Mouse (Mus musculus) embryonic fibroblast, embryonic 13.5 days (primary cell): ENCODE measurements around the gene Macrod2. TPM values are rescaled to one million over a fixed set of nuclear protein-coding genes. Genes with fewer than 3 reads are reported as not detected.

ENCODE experiments used
- H3K27ac ChIP-seq: 2 replicates; pipeline ENCODE4 v1.5.1; 2012; ENCODE audit warnings: low read length, control low read depth, inconsistent platforms; ENCODE audit not compliant: insufficient read depth
- H3K4me1 ChIP-seq: 2 replicates; pipeline ENCODE4 v1.6.1; 2011; ENCODE audit warnings: low read length; ENCODE audit not compliant: control insufficient read depth, insufficient read depth
- H3K4me3 ChIP-seq: 2 replicates; pipeline ENCODE4 v1.5.1; 2011; ENCODE audit warnings: mild to moderate bottlenecking, control low read depth, low read length; ENCODE audit not compliant: insufficient read depth
- CTCF ChIP-seq: IDR thresholded peaks from 2 replicates; pipeline ENCODE4 v1.5.1; 2011; ENCODE audit warnings: mild to moderate bottlenecking, control low read depth, low read length, moderate library complexity, borderline replicate concordance; ENCODE audit not compliant: insufficient read depth
- POLR2A ChIP-seq: IDR thresholded peaks from 2 replicates; pipeline ENCODE4 v1.6.1; 2011; ENCODE audit warnings: low read depth, mild to moderate bottlenecking, control low read depth, low read length, moderate library complexity
- polyA plus RNA-seq: library from polyadenylated mRNA; stranded (reverse); fragments of >200 nt; gene quantifications from 2 replicates; pipeline ENCODE4 v1.2.4, GENCODE M21; 2011; ENCODE audit warnings: low read depth; ENCODE audit not compliant: missing spikeins, insufficient read length

Gene Macrod2
- polyA plus RNA-seq, 1 experiment: 8.6 TPM

- H3K4me3 ChIP-seq: no peak overlapping the region
- no peak overlapping the region for H3K27ac ChIP-seq
- H3K4me1 ChIP-seq: no peaks in the 10 kb centered on the region
These were observed 435.0 kb downstream of the Macrod2 start for GRCm38 (mm10) chr2:140830086-140830485.

DNA sequence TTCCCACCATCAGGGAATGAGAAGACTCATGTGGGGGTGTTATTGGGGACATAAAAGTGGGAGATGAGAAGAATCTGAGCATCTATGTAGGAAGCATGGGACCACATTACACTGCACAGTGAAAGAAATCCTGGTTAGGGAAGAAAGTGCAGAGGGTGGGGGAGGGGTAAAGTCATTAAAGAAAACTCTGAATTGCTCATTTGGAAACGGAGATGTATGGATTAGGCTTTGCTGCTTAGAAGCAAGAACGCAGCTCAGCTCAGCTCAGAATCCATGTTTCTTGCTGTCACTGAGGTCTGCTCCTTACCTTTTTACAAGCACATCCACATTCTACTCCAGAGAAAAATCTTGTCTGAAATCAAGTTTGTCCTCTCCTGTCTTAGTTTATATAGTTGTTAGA lies 444.3 kb downstream of the Macrod2 start:
- no peak for TF ChIP-seq POLR2A
- no peak for TF ChIP-seq CTCF
- Histone ChIP-seq H3K4me1 (no peaks in the 10 kb centered on the region), H3K4me3 (no peak overlapping the region), H3K27ac (no peak overlapping the region)

More at GRCm38 (mm10) chr2:140830086-140830485, 435.0 kb downstream of the Macrod2 start:
- TF ChIP-seq CTCF (no peak), POLR2A (no peak)

DNA sequence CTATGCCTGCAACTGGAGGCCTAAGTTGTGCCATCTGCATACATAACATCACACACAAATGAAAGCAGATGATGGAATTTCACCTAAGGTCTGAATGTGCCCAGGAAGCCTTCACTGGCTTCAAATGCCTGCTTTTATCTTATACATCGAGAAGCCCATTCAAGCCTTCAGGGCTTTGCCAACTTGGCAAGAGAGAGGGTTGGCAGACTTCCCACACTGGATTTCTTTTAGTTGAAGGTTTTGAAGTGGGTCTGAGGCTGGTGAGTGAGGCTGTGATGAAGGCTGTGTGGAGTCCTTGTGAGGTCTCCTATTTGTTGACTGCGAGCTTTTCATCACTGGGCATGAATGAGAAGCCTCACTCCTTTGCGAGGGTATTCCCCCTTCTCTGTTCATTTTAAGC lies 444.8 kb downstream of the Macrod2 start:
- Histone ChIP-seq H3K4me3 (no peak overlapping the region), H3K27ac (no peak overlapping the region), H3K4me1 (no peaks in the 10 kb centered on the region)
- TF ChIP-seq CTCF (no peak), POLR2A (no peak)

- TF ChIP-seq CTCF (no peak), POLR2A (no peak)
- no peaks in the 10 kb centered on the region for H3K4me1 ChIP-seq
- no peak overlapping the region for H3K27ac ChIP-seq
- no peak overlapping the region for H3K4me3 ChIP-seq
These were observed 448.9 kb downstream of the Macrod2 start for GRCm38 (mm10) chr2:140844030-140844429.

DNA sequence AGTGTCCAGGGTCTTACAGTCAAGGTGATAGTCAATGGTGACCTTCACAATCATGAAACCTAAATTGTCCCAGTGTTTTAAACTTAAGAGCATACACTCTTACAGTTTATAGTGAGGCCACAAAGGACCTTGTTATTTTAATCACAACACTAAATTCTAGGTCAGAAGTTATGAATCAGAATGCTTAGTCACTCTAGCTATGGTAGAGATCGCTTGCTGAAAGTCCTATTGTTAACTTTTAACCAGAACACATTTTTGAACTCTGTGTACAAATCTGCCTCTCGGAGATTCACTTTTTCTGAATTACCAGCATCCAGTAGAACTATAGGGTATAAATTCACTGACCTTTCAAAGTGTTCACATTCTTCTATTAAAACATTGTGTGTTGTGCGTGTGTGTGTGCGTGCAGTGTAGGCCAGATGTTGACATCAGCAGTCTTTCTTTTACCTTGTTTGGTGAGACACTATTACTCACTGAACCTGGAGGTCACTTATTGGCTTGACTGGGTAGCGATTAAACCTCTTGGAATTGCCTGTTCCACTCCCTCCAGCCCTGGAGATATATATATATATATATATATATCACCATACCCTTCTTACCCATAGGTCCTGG lies 452.8 kb downstream of the Macrod2 start:
- H3K4me3 ChIP-seq: no peak overlapping the region
- H3K4me1 ChIP-seq: no peaks in the 10 kb centered on the region
- H3K27ac ChIP-seq: peak overlapping the region; percentile 95
- no peak for TF ChIP-seq CTCF
- no peak for TF ChIP-seq POLR2A

- TF ChIP-seq POLR2A (no peak), CTCF (no peak)
- Histone ChIP-seq H3K4me1 (no peaks in the 10 kb centered on the region), H3K4me3 (no peak overlapping the region), H3K27ac (no peak overlapping the region)
These were observed 458.4 kb downstream of the Macrod2 start for GRCm38 (mm10) chr2:140853538-140853937.

DNA sequence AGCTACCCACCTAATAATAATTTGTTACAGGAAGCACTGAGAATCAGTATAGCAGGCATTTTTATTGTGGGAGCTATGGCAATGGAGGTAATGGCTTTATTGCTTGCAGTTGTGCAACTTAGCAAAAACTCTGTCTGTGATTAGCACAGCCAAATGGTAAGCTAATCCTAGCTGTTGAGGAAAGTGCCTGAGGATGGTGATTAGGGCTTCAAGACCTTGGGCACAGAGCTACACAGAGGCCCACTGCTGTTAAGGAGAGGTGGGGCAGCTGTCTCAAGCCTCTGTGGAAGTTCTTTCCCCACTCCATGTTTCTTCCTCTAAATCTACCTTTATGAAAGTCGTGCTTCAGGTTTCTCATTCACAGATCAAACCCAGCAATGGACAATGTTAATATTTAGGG lies 466.2 kb downstream of the Macrod2 start:
- TF ChIP-seq CTCF (no peak), POLR2A (no peak)
- peaks cover 3% of the 10 kb centered on the region for H3K4me1 ChIP-seq
- no peak overlapping the region for H3K4me3 ChIP-seq
- no peak overlapping the region for H3K27ac ChIP-seq

GRCm38 (mm10) chr2:140862736-140863135 lies 467.6 kb downstream of the Macrod2 start:
- Histone ChIP-seq H3K4me1 (peaks cover 3% of the 10 kb centered on the region), H3K27ac (no peak overlapping the region), H3K4me3 (no peak overlapping the region)
- TF ChIP-seq POLR2A: no peak
- TF ChIP-seq CTCF: no peak

DNA sequence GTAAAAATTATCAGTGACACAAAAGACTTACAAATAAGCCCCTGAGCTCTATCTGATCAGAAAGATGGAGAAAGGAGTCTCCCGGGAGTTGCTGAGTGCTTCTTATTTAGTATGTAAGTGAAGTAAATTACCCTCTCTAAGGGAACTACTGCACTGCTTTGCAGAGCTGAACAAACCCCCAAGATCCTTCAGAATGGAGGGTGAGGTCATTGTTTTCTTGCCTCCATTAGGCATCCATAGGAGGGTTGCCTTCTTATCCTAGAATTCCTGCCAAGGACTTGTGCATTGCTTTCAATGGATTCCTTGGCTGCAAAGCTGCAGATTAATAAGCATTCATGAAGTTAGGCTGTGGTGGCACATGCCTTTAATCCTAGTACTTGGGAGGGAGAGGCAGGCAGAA lies 470.5 kb downstream of the Macrod2 start:
- TF ChIP-seq POLR2A (no peak), CTCF (no peak)
- Histone ChIP-seq H3K4me1 (peaks cover 3% of the 10 kb centered on the region), H3K27ac (no peak overlapping the region), H3K4me3 (no peak overlapping the region)

DNA sequence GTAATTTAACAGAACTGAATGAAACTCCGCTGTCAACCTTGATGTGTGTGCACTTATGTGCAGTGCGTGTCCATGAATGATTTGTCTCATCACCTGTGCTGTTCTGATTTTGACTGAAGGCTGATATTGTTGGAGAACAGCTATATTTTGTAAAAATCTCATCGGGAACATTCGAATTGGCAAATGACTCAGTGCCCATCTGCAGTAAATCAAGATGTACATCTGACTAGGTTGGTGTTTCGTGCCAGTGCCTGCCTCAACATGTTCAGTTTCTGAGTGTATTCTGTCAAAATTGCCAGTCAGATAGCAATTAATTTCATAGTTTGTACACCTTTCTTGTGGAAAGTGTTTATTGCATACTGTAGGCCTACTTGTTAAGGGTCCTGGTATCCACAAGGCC lies 472.0 kb downstream of the Macrod2 start:
- H3K27ac ChIP-seq: no peak overlapping the region
- no peak for TF ChIP-seq POLR2A
- no peak for TF ChIP-seq CTCF
- H3K4me1 ChIP-seq: peaks cover 3% of the 10 kb centered on the region
- H3K4me3 ChIP-seq: no peak overlapping the region
